Mouse (Mus musculus) WW6 (cell line): ENCODE measurements around the gene Vmn2r11.
A peak's percentile ranks its signal among the peaks of the same experiment; 100 is the strongest.
"Not testable (repeated sequence)": the region's sequence is repeated elsewhere in the genome, so short reads cannot be mapped to it uniquely, and the experiment has no call there.

ENCODE experiments used
- DNase-seq: peaks from one replicate; pipeline ENCODE4 v3.0.0-alpha.2; 2013; ENCODE audit warnings: low read depth, low spot score

The Vmn2r11 gene

GRCm38 (mm10) chr5:109059469-109059868, at the start of gene Vmn2r11:
Gene Vmn2r11, minus strand, starts transcription at chr5:109059569.
- not testable (repeated sequence) for DNase-seq

GRCm38 (mm10) chr5:109097850-109098249, 38.5 kb upstream of the Vmn2r11 start, which contains the start of gene Vmn2r12:
Gene Vmn2r12, minus strand, starts transcription at chr5:109097950.
- DNase-seq: not testable (repeated sequence)

- peak; percentile 36 for DNase-seq
Measured at GRCm38 (mm10) chr5:109096482-109096881, 37.1 kb upstream of the Vmn2r11 start.

- DNase-seq: peak; percentile 13
Measured at GRCm38 (mm10) chr5:109072016-109072415, 12.6 kb upstream of the Vmn2r11 start.

- DNase-seq: no peak
Measured at GRCm38 (mm10) chr5:109055286-109055685, 4.1 kb downstream of the Vmn2r11 start.

- DNase-seq: no peak
Measured at GRCm38 (mm10) chr5:109032591-109032990, 26.8 kb downstream of the Vmn2r11 start.

- DNase-seq: not testable (repeated sequence)
Measured at GRCm38 (mm10) chr5:109006427-109006826, 52.9 kb downstream of the Vmn2r11 start, which contains the start of gene Vmn2r10. Gene Vmn2r10, minus strand, starts transcription at chr5:109006527.
